Mouse (Mus musculus) adrenal gland, postnatal 0 days (tissue): ENCODE measurements around the gene Mcl1. TPM values are rescaled to one million over a fixed set of nuclear protein-coding genes. Genes with fewer than 3 reads are reported as not detected.

Experiments used
- polyA plus RNA-seq: library from polyadenylated mRNA; unstranded; fragments of >200 nt; fragmentation: Nextera tagmentation; extraction: Ambion mirVana; gene quantifications from 2 replicates; pipeline ENCODE4 v1.2.1, GENCODE M21; 2015

Mcl1 gene
- 79.8 and 89.8 TPM in 2 replicates for polyA plus RNA-seq

DNA sequence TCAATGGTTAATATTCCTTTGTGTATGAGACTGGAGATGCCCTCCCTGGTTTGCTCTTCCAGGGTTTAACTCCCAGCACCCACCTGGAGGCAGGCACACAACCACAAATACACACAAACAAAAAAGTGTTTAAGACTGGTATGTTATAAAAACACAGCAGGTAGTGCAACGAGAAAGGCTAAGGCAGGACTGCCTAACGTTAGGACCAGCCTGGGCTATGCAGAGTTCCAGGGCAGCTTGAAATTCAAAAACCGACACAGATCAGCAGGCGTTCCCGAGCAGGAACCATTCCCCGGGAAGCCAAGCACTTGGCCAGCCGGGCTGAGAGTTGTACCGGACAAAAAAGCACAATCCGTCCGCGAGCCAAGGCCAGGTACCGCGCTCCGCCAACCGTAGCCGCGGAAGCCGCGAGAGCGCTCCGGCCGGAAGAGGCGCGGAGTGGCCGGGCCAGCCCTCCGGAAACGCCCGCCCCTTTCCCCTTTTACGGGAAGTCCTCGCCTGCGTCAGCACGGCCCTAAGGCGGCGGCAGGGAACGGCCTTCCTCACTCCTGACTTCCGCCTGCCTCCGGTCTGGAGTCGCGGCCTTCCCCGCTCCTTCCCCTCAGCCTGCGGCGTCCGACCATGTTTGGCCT is at the start of gene Mcl1:
TSS of gene Mcl1 (plus strand) at position 553 of the 632 bp plus-strand sequence.

DNA sequence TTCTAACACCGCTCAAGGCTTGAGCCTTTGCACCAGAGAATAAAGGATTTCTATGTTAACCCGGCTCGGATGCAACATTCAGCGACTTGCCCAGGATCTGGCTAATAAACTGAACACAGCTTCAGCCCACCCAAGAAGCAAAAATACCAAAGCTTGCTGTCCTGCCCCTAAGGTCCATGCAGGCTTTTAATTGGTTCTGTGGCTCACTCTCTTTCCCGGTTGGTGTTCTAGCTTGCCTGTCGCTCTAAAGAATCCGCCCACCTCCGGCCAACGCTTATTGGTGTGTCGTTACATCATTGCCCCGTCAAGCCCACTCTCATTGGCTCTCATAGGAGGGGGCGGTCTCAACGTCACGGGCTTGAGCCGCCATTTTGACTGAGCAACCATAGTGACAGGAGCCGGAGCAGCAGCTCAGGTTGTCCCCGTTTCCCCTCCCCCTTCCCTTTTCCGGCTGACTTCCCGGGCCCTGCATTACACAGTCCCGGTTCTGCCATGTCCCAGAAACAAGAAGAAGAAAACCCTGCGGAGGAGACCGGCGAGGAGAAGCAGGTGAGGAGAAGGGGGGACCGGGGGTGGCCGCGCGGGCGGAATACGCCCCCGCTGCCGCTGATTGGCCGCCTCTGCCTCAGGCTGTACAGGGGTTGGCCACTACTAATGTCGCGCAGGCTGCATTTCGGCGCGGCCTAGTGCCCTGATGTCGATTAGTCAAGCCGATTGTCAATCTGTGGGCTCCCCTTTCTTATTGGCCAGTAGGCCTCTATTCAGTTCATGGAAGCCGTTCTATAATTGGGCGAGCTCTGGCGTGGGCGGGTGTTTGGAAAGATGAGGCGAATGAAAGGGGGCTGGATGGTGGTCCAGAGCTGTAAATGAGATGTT is 33.7 kb upstream of the Mcl1 start, which contains the start of gene Ensa:
TSS of gene Ensa (plus strand) at position 366 of the 876 bp plus-strand sequence.

DNA sequence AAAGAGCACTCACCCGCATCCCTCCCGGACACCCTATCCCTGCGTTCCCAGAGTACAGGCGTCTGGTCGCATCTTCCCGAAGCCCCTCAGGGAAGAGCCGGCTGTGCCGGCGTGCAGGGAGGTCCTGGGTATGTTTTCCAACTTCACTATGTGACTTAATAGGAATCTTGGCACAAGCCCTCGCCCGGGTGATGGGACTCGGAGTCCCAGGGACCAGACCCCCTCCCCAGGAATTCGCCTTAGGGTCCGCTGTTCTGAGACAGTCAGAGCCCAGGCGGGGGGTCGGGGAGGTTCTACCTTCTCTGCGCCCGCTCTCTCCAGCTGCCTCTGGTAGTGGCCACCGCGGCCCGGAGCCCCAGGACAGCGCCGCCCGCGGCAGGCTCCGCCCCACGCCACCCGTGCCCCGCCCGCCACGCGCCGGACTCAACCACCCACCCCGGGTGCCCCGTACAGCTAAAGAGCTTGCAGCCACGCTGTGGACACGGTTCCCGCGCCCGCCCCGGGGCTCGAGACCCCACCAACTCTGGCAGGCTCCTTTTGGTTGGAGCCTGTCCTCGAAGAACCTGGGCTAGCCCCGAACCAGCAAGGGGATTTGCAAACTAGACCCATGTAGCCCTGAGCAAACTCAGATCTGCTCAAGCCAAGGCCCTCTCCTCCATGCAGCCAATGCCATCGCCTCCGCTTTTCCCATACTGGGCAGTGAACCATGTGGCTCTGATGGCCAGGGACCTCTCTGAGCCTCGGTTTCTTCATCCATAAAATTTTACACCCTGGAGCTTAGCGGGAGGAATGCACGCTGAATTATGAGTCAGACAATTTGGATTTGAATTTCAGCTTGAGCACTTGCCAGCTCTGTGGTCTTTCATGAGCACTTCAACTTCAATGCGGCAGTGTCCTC is 29.2 kb downstream of the Mcl1 start, which contains the start of gene Adamtsl4:
TSS of gene Adamtsl4 (minus strand) at position 394 of the 898 bp plus-strand sequence.

Other genes starting within 250 kb of the Mcl1 start
- gene Arnt, start 224.4 kb upstream of the Mcl1 start, polyA plus RNA-seq: 15.7 and 19.9 TPM in 2 replicates
- gene Ctsk, start 159.5 kb upstream of the Mcl1 start, polyA plus RNA-seq: 22.2 and 44.4 TPM in 2 replicates
- 61.3 and 65.8 TPM in 2 replicates for gene Ctss, start 132.0 kb upstream of the Mcl1 start, polyA plus RNA-seq
- 0.11 TPM in 1 of 2 replicates, not detected in the other for gene Hormad1, start 99.1 kb upstream of the Mcl1 start, polyA plus RNA-seq
- gene Golph3l, start 69.9 kb upstream of the Mcl1 start, polyA plus RNA-seq: 31.9 and 34.9 TPM in 2 replicates
- 65.8 and 73.1 TPM in 2 replicates for gene Ensa, start 33.8 kb upstream of the Mcl1 start, polyA plus RNA-seq
- gene Adamtsl4, start 29.1 kb downstream of the Mcl1 start, polyA plus RNA-seq: 9.6 and 14.0 TPM in 2 replicates
- gene Ecm1, start 80.8 kb downstream of the Mcl1 start, polyA plus RNA-seq: 338 and 413 TPM in 2 replicates
- gene Tars2, start 101.4 kb downstream of the Mcl1 start, polyA plus RNA-seq: 23.1 and 33.9 TPM in 2 replicates
- gene Rprd2, start 160.1 kb downstream of the Mcl1 start, polyA plus RNA-seq: 15.8 and 21.5 TPM in 2 replicates
- 12.8 and 15.7 TPM in 2 replicates for gene Prpf3, start 197.1 kb downstream of the Mcl1 start, polyA plus RNA-seq
- gene Mrps21, start 212.7 kb downstream of the Mcl1 start, polyA plus RNA-seq: 417 and 460 TPM in 2 replicates
- gene Ciart, start 223.5 kb downstream of the Mcl1 start, polyA plus RNA-seq: 1.6 TPM in 2 replicates
- gene BC028528, start 233.2 kb downstream of the Mcl1 start, polyA plus RNA-seq: 32.2 and 76.3 TPM in 2 replicates
- gene Aph1a, start 235.2 kb downstream of the Mcl1 start, polyA plus RNA-seq: 27.3 and 44.6 TPM in 2 replicates
- 1.1 and 1.3 TPM in 2 replicates for gene Car14, start 245.9 kb downstream of the Mcl1 start, polyA plus RNA-seq